Mouse (Mus musculus): ENCODE measurements at regions not wholly inside any gene's neighbourhood (a gene's known extent, or its start where the extent isn't known, plus 50 kb on each side); places are given as distances from the start of the nearest gene placed in this dataset.

DNA sequence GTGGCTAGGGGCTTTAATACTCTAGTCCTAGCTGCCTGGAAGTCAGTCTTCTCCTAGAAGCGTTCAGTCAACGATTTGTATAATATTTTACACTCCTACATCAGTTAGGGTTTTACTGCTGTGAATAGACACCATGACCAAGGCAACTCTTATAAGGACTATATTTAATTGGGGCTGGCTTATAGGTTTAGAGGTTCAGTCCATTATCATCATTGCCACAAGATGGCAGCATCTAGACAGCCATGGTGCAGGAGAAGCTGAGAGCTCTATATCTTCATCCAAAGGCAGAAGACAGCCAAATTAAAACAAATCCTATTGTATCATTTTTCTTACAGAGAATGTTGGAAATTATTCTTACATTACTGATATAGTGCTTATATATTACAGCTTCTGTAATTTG, 167.0 kb upstream of the Ndn start:
- in situ Hi-C loops (cut with MboI, MseI), result no loop called here

DNA sequence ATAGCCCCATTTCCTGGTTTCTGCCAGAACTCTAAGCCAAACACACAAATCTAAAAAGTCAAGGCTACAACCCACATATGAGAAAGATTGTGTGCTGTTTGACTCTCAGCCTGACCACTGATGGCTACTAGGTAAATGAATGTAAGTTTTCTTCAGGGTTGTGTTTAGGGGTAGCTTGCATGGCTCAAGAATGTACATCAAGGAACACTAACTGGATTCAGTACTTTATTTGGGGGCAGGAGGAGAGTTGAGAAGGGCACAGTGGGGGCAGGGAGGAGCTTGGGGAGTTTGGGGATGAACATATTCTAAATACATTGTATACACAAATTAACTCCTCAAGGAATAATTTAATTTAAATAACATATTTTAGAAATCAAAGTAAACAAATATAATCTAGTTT, 137.8 kb upstream of the Ndn start:
- in situ Hi-C loops (cut with MboI, MseI), result no loop called here

DNA sequence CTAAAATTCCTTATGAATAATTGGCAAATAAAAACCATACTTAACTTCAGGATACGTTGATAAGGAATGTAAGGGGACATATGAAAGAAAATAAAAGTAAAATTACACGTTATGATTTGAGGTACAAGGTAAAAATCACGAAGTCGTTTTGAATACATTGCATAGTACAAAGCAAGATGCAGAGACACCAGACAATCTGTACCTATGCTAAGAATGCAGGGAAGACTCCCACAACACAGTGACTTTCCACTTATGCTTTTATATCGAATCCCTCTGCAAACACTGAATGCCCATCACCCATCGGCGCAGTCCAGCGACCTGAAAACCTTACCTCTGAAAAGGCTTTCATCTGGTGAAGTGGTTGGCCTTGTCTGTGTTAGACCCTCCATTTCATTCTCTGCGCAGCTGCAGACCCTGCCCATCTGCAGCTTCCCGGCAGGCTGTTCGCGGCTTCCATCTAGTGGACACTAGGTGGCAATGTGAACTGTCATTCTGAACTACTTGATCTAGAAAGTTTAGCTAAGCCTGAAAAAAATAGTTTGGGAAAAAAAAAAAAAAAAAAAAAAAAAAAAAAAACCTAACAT, 137.2 kb upstream of the Ndn start:
- in situ Hi-C loops (cut with MboI, MseI), result no loop called here

DNA sequence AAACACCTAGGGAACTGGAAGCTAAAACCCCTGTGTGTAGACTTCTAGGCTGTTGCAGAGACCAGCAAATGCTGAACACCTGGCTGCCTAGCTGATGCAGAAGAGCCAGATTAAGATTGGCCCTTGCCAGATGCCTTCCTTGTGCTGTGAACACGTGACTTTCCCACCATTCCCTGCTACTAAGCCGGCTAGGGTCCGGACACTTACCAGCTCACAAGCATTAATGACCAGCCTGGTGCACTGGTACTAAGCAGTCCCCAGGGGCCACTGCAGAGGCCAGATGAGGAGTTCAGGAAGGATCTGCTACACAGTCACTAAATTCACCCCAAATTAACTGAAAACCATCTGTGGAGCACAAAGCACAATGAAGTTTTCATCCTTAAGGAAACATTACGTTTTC, 121.2 kb upstream of the Ndn start:
- in situ Hi-C loops (cut with MboI, MseI), result no loop called here

DNA sequence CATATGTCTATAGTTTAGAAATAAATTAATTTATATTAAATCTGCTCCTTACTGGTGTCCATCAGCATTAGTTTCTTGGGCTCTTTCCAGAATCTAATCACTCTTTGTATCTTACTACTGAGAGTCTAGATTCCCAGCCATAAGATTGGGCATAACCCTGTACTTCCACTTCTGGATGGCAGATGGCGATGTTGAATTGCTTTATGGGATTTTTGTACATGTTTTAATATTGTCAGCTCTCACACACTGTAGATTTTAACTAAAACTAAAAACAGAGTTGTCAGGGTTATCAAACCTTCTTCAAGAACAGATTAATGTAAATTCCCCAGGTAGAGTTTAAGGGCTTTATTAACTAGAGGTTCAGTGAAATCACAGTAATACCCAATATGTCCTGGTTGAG, 118.6 kb upstream of the Ndn start:
- in situ Hi-C loops (cut with MboI, MseI), result no loop called here

DNA sequence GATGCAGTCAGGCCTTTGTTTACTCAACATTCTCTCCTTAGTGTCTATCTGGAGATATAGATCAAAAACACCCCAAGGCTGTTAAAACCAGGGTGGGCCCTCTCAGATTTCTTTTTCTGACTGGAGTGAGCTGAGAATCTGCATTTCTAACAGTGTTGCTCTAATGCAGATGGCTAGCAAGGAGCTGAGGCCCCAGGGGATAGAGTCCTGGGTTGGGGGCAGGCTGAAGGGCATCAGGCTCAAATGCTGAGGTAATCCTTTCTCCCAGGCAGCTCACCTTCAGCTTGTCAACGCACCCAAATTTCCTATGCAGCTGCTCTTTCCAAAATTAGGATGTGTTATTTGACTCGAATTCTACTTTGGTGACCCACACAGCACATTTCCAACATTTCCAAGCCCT, 115.7 kb upstream of the Ndn start:
- in situ Hi-C loops (cut with MboI, MseI), result no loop called here

DNA sequence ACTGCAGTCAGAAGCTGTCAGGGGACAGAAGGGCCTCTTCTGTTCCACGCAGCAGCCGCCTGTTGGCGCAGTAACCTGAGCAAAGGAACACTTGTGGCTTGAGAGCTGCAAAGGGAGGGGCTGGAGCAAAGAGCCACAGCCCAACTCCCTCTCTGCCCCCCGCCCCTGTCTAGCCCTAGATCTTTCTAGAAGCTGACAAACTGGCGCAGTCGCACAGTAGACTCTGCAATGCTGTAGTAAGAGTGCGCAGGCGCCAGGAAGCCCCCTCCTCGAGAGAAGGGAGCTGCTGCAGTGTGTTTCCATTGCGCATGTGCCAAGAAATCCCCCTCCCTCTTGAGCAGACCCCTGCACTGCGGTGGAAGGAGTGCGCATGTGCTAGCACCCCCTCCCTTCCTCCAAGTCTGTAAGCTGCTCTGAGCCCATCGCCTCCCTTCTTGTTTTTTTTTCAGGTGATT, 115.2 kb upstream of the Ndn start:
- in situ Hi-C loops (cut with MboI, MseI), result no loop called here

DNA sequence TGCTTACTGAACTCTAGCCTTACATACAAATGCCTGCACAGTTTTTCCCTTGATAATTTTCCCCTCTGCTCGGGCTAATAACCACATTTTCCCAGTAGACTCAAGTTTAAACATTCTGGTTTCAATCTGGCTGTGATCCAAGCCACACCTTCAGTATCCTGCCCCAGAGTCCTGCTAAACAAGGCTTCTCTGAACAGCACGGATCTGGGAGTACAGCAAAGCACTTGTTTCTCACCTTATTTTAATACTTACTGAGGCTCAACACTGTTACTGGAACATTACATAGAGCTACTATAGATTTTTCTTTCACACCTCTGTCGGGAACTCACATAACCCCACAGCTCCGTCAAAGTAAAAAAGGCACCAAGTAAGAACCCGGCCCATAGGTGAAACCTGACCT, 114.3 kb upstream of the Ndn start:
- in situ Hi-C loops (cut with MboI, MseI), result no loop called here

DNA sequence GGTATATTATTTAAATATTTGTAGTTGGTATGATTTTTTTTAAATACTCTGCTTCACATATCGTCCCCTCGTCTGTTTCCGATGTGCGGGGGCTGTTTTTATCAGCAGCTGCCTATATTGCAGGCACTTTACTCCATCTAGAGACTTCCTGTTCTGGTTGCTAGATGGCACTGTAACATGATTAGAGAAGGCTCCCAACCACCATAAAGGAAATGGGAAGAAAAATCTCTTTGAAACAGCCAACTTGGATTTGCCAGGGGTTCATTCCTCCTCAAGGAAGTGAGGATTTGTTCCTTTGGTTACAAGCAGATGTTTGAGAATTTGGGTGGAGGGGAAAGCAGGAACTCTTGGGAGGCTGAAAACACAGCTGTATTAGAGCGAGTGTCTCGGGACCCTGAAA, 112.3 kb upstream of the Ndn start:
- in situ Hi-C loops (cut with MboI, MseI), result no loop called here

DNA sequence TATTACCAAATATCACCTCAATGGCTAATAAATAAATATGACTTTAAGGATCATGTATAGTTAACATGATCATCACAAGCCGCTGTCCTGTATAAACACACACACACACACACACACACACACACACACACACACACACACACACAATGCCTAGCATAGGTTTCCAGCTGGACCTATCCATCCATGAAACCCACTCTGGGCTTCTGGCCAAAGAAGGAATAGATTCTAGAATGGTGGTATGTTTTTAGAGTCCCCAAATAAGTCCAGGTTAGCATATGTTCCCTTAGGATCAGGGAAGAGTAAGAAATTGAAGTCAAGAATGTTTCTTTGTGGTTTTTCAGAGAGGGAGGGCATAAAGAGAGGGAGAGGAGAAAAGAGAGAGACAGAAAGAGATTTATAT, 110.6 kb upstream of the Ndn start:
- in situ Hi-C loops (cut with MboI, MseI), result no loop called here

DNA sequence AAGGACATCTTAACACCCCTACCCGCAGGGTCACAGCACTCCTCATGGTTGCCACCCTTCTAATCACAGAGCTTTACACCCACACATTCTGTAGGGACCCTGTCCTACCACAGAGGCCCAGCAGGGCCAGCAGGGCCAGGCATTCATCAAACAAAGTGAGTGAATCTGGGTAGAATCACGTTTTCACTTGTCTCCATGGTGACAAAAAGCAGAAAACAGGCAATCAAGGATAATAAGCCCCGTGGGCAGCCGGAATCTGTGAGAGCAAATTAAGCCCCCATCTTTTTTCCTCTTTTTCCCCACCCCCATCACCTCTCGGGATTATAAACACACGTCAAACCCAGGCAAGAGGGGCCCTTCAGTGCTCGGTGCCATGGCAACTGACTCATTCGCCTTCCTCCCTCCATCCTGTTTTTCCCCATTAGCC, 84.7 kb upstream of the Ndn start:
- in situ Hi-C loops (cut with MboI, MseI), result loop anchor here in 1 of 2 experiments (25.0 kb wide), 1 partner anchor 1701 kb away; no protein-coding TSS in a partner anchor

DNA sequence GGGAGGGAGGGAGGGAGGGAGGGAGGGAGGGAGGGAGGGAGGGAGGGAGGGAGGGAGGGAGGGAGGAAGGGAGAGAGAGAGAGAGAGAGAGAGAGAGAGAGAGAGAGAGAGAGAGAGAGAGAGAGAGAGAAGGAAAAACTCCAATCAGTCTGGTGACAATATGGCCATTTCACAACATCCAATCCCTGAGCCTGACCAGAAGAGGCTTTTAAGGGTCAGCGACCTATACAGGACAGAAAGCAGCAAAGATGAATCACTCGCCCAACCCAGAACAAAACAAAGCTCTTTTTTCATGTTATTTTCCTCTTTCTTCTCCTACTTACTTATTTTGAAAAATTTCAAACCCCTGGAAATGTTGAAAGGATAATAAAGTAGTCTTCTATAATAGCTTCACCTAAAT, 84.2 kb upstream of the Ndn start:
- in situ Hi-C loops (cut with MboI, MseI), result loop anchor here in 1 of 2 experiments (25.0 kb wide), 1 partner anchor 1700 kb away; no protein-coding TSS in a partner anchor

DNA sequence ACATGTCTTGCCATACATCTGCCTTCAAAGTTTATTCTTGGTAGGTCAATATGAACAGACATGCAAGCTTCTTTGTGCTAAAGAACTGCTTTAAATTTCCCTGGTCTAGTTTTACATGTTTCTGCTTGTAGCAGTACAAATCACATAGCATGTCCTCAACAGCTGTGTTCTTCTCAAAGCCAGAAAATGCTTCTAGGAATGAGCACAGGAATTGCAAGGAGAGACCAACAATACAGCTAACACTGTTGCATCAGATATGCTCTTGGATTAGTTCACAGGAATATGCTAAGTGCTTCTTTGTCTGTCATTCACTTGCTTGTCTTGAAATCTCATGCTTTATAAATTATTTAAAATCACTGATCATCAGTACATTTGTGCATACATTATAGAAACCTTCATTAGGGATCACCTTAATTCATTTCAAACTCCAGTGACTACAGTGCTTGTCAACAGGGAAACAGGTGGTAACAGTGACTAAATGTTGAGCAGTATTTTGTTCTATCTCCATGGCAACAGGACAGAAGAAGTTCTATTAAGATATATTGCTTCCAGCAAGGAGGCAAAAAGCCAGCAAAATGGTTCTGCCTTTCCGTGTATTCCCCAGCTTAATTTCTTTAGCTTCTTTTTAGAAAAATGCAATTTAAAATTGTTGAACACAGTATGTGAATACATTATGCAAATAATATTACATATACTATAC, 77.1 kb upstream of the Ndn start:
- in situ Hi-C loops (cut with MboI, MseI), result loop anchor here in 1 of 2 experiments (25.0 kb wide), 1 partner anchor 1693 kb away; no protein-coding TSS in a partner anchor

DNA sequence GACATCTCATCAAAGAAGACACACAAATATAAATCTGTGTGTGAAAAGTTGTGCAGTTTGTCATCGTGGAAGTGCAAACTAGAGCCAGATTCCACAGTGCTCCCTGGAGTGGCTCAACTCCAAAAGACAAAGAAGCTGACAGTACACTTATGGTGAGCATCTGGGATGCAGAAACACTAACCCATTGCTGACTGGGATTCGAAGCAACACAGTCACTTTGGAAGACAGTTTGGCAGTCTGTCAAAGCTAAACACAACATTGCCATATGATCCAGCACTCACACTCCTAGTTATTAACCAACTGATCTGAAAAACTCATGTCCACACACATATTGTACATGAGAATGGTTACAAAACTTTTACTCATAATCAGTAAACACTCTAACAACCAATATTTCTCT, 70.2 kb upstream of the Ndn start:
- in situ Hi-C loops (cut with MboI, MseI), result no loop called here

DNA sequence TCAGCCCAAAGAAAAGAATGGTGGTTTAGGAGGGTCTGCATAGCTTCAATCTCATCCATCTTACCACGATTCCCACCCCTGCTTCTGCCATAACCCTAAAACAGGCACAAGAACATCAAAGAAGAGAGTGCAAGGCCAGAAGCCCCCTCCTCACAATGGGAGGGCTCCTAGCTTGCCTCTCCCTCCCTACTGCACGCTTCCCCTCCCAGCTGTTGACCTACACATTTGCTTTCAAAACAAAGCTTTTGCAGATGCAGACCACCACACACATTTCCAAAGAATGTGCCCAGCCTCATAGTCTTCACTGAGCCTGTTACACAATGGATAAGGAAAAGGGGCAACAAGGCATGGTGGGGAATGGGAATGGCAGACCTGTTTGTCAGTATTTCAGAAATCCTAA, 67.9 kb upstream of the Ndn start:
- in situ Hi-C loops (cut with MboI, MseI), result no loop called here

DNA sequence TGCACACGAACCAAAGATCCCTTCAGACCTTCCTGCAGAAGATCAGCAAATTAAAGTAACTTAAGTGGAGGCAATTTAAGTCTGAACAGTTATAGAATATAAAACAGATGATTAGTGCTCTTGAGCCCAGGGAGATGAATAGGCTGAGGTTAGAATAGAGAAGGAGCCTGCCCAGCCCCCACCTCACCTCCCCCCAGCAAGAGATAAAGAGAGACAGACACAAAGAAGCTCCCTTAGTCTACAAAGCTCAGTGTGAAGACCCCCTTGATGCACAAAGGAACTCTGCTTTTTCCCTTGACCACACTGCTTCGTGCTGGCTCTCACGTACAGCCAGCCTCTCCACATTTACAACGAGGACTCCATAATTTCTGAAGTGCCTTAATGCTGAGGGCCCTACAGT, 67.3 kb upstream of the Ndn start:
- in situ Hi-C loops (cut with MboI, MseI), result no loop called here

Measured in T-helper 17 cell (primary cell).